Mouse (Mus musculus): ENCODE measurements around the gene Fut9. TPM values are rescaled to one million over a fixed set of nuclear protein-coding genes. Genes with fewer than 3 reads are reported as not detected.

Fut9 gene
- polyA plus RNA-seq, 1 experiment from 2014 or later: 15.9 TPM

DNA sequence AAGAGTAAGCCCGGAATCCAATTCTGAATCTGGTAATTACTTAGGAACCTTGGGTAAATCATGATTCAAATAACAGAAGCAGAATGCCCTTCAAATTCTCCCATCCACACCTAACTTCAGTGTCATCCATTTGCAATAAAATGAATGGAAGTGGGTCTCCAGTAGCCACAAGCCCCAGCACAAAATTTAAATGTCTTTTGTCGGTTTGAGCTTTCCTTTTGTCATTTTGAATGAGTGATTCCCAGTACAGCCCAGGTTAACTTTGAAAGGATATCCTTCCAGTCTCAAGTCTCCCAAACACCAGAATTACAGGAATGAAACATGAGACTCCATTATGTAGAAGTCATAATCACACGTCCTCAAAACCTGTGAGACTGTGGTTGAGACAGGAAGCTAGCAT is 3.9 kb downstream of the Fut9 start:
- 45% methylated on average over 3 of the region's 3 CpGs for WGBS
- no peaks in the 10 kb centered on the region for H3K9me3 ChIP-seq (ENCODE audit: control insufficient read depth, low read length)
- 0 out of 2 replicates have a peak, but pooled peaks cover 4% of the 10 kb centered on the region for H3K4me1 ChIP-seq (ENCODE audit: control insufficient read depth, insufficient read depth, low read length)
- H3K4me2 ChIP-seq (ENCODE audit: low read length): peak overlapping the region; percentile 15; the same call in 1 of the 2 replicates
- ATAC-seq (ENCODE audit: low FRiP score, low TSS enrichment) (no peak), DNase-seq (no peak)
- no peak overlapping the region for H3K27ac ChIP-seq (replicated peaks; ENCODE audit: low read depth, low read length)
- no peaks in the 10 kb centered on the region for H3K27me3 ChIP-seq (ENCODE audit: control insufficient read depth, insufficient read depth, low read length)
- no peak overlapping the region for H3K9ac ChIP-seq (replicated peaks; ENCODE audit: low read length)
- no peak overlapping the region for H3K4me3 ChIP-seq (replicated peaks; ENCODE audit: low read depth, low read length)
- no peaks in the 10 kb centered on the region for H3K36me3 ChIP-seq (ENCODE audit: control insufficient read depth, insufficient read depth, low read length)

DNA sequence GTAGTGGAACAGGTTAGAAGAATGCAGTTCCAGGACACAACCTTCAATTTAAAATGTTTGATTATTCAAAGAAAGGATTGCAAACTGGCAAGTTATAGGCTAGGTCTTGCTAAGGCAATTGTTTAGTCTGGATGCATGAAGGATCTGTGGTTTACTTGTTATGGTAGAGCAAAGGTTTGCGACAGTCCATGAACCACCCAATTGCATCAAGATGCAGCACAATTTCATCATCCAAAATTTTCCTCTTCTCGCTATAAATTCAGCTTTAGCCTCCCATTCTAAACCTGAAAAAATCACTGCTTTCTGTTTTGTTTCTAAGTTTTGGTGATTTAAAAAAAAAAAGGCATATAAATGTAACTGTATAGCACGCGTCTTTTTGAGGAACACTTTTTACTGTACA is 14.8 kb downstream of the Fut9 start:
- no peak for DNase-seq
- ATAC-seq (ENCODE audit: low FRiP score, low TSS enrichment): no peak
- Histone ChIP-seq H3K4me2 (ENCODE audit: low read length) (no peak overlapping the region), H3K9ac (replicated peaks; ENCODE audit: low read length) (no peak overlapping the region), H3K36me3 (ENCODE audit: control insufficient read depth, insufficient read depth, low read length) (no peaks in the 10 kb centered on the region), H3K27ac (replicated peaks; ENCODE audit: low read depth, low read length) (no peak overlapping the region), H3K4me3 (replicated peaks; ENCODE audit: low read depth, low read length) (no peak overlapping the region), H3K9me3 (ENCODE audit: control insufficient read depth, low read length) (no peaks in the 10 kb centered on the region), H3K4me1 (ENCODE audit: control insufficient read depth, insufficient read depth, low read length) (no peaks in the 10 kb centered on the region), H3K27me3 (ENCODE audit: control insufficient read depth, insufficient read depth, low read length) (no peaks in the 10 kb centered on the region)
- WGBS: 95% methylated on average over 4 of the region's 4 CpGs

DNA sequence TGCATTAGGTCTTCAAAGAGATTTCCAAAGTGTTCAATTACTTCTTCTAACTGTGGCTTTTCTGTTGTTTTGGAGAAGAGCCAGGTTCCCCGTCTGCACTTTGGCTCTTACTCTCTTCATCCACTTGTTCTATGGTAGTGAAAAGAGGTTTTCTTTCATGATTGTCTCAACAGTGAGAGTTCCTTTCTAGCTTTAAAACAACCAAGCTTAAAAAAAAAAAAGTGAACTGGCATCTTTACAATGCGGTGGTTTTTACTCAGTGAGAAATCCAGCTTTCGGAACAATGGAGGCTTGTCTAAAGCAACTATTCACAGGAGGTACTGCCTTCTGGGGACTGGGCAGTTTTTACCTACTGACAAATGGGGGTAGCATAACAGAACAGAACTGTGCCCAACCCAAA is 31.4 kb downstream of the Fut9 start:
- Histone ChIP-seq H3K27me3 (ENCODE audit: control insufficient read depth, insufficient read depth, low read length) (no peaks in the 10 kb centered on the region), H3K4me1 (ENCODE audit: control insufficient read depth, insufficient read depth, low read length) (no peaks in the 10 kb centered on the region), H3K9me3 (ENCODE audit: control insufficient read depth, low read length) (no peaks in the 10 kb centered on the region), H3K27ac (replicated peaks; ENCODE audit: low read depth, low read length) (no peak overlapping the region), H3K4me2 (ENCODE audit: low read length) (no peak overlapping the region), H3K36me3 (ENCODE audit: control insufficient read depth, insufficient read depth, low read length) (no peaks in the 10 kb centered on the region), H3K9ac (replicated peaks; ENCODE audit: low read length) (no peak overlapping the region), H3K4me3 (replicated peaks; ENCODE audit: low read depth, low read length) (no peak overlapping the region)
- peak; percentile 57 for DNase-seq
- 10% methylated on average over 3 of the region's 3 CpGs for WGBS
- peak; percentile 55; the same call in 1 of the 2 replicates for ATAC-seq (ENCODE audit: low FRiP score, low TSS enrichment)

DNA sequence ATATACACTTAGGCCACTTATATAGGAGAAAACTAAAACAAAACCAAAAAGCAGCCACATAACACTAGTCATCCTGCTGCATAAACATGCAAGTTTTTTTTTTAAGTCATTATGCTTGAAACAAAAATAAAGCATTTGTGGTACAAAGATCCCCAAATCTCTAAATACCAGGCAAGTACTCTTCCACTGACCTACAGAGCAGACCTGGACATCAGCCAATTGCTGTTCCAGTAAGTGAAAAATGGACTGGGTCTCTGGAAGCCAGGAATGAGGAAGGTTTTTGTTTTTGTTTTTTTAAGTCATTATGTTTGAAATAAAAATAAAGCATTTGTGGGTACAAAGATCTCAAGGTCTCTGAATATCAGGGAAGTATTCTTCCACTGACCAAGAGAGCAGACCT is 37.0 kb downstream of the Fut9 start:
- ATAC-seq (ENCODE audit: low FRiP score, low TSS enrichment) (no peak), DNase-seq (no peak)
- Histone ChIP-seq H3K4me1 (ENCODE audit: control insufficient read depth, insufficient read depth, low read length) (no peaks in the 10 kb centered on the region), H3K9ac (replicated peaks; ENCODE audit: low read length) (no peak overlapping the region), H3K4me3 (replicated peaks; ENCODE audit: low read depth, low read length) (no peak overlapping the region), H3K4me2 (ENCODE audit: low read length) (no peak overlapping the region), H3K36me3 (ENCODE audit: control insufficient read depth, insufficient read depth, low read length) (no peaks in the 10 kb centered on the region), H3K27me3 (ENCODE audit: control insufficient read depth, insufficient read depth, low read length) (no peaks in the 10 kb centered on the region), H3K27ac (replicated peaks; ENCODE audit: low read depth, low read length) (no peak overlapping the region), H3K9me3 (ENCODE audit: control insufficient read depth, low read length) (no peaks in the 10 kb centered on the region)

DNA sequence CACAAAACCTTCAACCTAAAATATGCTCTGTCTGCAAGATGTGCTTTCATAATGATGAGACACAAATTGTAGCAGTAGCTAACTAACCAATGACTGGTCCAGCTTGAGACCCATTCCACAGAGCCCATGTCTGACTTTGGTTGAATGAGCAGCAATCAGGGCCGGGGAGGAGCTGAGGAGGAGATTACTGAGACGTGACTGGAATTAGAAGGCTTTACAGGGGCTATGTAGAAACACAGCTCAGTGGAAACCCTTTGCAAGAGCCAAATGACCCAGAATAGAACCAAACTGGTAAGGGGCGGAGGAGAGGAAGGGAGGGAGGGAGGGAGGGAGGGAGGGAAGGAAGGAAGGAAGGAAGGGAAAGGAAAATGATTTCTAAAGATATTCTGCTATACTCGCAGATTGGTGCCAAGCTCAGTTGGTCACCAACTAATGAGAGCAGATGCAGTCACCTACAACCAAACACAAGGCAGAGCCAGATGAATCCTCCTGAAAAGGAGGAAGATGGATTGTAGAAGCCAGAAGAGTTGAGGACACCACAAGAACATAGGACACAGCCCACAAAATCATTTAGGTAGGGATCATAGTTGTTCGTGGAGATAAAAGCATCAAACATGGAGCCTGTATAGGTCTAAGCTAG is 42.0 kb downstream of the Fut9 start:
- H3K4me1 ChIP-seq (ENCODE audit: control insufficient read depth, insufficient read depth, low read length): no peaks in the 10 kb centered on the region
- no peak overlapping the region for H3K4me3 ChIP-seq (replicated peaks; ENCODE audit: low read depth, low read length)
- H3K4me2 ChIP-seq (ENCODE audit: low read length): no peak overlapping the region
- H3K27ac ChIP-seq (replicated peaks; ENCODE audit: low read depth, low read length): no peak overlapping the region
- no peaks in the 10 kb centered on the region for H3K27me3 ChIP-seq (ENCODE audit: control insufficient read depth, insufficient read depth, low read length)
- no peaks in the 10 kb centered on the region for H3K36me3 ChIP-seq (ENCODE audit: control insufficient read depth, insufficient read depth, low read length)
- H3K9ac ChIP-seq (replicated peaks; ENCODE audit: low read length): no peak overlapping the region
- DNase-seq (no peak), ATAC-seq (ENCODE audit: low FRiP score, low TSS enrichment) (no peak)
- no peaks in the 10 kb centered on the region for H3K9me3 ChIP-seq (ENCODE audit: control insufficient read depth, low read length)
- WGBS: 50% methylated on average over 5 of the region's 5 CpGs

DNA sequence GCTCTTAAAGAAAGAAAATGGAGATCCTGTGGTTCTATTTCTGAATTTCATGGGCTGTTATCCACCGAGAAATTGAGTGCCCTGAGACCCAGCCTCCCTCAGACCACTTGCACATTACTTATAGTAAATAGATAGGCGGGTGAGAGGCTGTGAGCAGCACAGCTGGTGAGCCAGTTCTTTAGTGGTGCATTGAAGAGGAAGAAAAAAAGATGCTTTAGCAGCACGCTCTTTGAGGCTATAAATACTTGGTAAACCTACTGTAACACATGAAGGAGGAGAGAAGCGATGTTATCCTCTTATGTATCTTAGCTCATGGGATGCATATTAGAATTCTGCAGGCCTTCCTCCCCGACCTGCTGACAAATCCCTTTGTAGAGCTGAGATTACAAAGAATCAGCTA is 58.5 kb downstream of the Fut9 start:
- 61% methylated on average over 5 of the region's 5 CpGs for WGBS
- no peak for DNase-seq

DNA sequence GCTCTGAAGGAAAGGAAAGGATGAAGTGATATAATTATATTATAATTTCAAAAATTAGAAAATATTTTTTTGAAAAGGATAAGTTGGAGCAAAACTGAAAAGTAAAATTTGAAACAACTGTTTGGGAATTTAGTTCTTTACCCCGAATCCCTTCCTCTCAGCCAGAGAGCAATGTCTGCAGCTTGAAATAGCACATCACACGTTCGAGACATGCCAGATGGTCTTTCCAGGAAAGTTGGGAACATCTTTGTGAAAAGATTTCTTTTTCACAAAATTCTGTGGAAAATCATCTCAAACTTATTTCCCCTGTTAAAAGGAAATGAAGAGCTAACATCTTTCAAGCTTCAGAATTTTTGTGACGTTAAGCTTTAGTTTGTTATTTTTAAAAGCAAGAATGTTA is 61.3 kb downstream of the Fut9 start:
- Histone ChIP-seq H3K4me3 (replicated peaks; ENCODE audit: low read depth, low read length) (no peak overlapping the region), H3K4me1 (ENCODE audit: control insufficient read depth, insufficient read depth, low read length) (no peaks in the 10 kb centered on the region), H3K4me2 (ENCODE audit: low read length) (no peak overlapping the region), H3K9me3 (ENCODE audit: control insufficient read depth, low read length) (no peaks in the 10 kb centered on the region), H3K36me3 (ENCODE audit: control insufficient read depth, insufficient read depth, low read length) (no peaks in the 10 kb centered on the region), H3K27ac (replicated peaks; ENCODE audit: low read depth, low read length) (no peak overlapping the region), H3K9ac (replicated peaks; ENCODE audit: low read length) (no peak overlapping the region), H3K27me3 (ENCODE audit: control insufficient read depth, insufficient read depth, low read length) (no peaks in the 10 kb centered on the region)
- DNase-seq: no peak
- 95% methylated on average over 4 of the region's 4 CpGs for WGBS
- no peak for ATAC-seq (ENCODE audit: low FRiP score, low TSS enrichment)

More for the DNA sequence above, 58.5 kb downstream of the Fut9 start:
- no peaks in the 10 kb centered on the region for H3K9me3 ChIP-seq (ENCODE audit: control insufficient read depth, low read length)
- ATAC-seq (ENCODE audit: low FRiP score, low TSS enrichment): no peak
- H3K4me3 ChIP-seq (replicated peaks; ENCODE audit: low read depth, low read length): no peak overlapping the region
- no peaks in the 10 kb centered on the region for H3K36me3 ChIP-seq (ENCODE audit: control insufficient read depth, insufficient read depth, low read length)
- H3K9ac ChIP-seq (replicated peaks; ENCODE audit: low read length): no peak overlapping the region
- H3K4me2 ChIP-seq (ENCODE audit: low read length): no peak overlapping the region
- H3K27me3 ChIP-seq (ENCODE audit: control insufficient read depth, insufficient read depth, low read length): no peaks in the 10 kb centered on the region
- H3K27ac ChIP-seq (replicated peaks; ENCODE audit: low read depth, low read length): no peak overlapping the region
- H3K4me1 ChIP-seq (ENCODE audit: control insufficient read depth, insufficient read depth, low read length): no peaks in the 10 kb centered on the region

DNA sequence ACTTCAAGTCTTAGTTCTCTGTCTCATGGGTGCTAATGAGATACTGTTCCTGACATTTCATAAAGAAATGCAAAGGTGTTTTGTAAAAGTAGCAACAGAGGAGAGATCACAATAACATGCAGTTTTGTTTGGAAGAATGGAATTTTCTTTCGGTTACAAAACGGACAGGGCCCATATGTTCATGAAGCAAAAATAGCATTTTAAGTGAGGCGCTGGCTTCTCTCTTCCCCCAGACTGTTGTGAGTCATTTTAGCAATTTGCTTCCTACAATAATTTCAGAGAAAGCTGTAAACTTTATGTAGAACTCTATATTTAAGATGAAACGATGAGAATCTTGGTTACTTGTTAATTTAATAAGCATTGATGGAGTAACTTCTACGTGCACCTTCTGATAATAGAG is 78.5 kb downstream of the Fut9 start:
- Histone ChIP-seq H3K4me3 (replicated peaks; ENCODE audit: low read depth, low read length) (no peak overlapping the region), H3K27me3 (ENCODE audit: control insufficient read depth, insufficient read depth, low read length) (no peaks in the 10 kb centered on the region), H3K4me1 (ENCODE audit: control insufficient read depth, insufficient read depth, low read length) (no peaks in the 10 kb centered on the region), H3K27ac (replicated peaks; ENCODE audit: low read depth, low read length) (no peak overlapping the region), H3K9ac (replicated peaks; ENCODE audit: low read length) (no peak overlapping the region), H3K36me3 (ENCODE audit: control insufficient read depth, insufficient read depth, low read length) (no peaks in the 10 kb centered on the region), H3K9me3 (ENCODE audit: control insufficient read depth, low read length) (no peaks in the 10 kb centered on the region), H3K4me2 (ENCODE audit: low read length) (no peak overlapping the region)
- 93% methylated on average over 5 of the region's 5 CpGs for WGBS
- DNase-seq (no peak), ATAC-seq (ENCODE audit: low FRiP score, low TSS enrichment) (no peak)

DNA sequence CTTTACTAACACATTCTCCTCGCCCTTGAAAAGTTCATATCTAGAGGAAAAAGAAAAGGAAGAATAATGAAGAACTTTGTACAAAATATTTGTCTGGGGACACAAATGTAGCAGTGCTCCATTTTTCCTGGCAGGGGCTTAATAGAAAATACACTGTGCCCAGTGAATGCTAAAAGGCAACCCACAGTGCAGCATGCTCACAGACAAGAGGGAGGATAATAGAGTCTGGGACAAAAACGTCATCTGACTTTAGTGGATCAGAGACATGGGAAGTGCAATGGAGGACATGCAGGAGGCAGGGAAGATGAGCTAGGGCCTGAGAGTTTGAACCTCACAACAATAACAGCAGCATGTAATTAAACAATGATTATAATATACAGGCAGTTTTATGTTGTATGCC is 86.1 kb downstream of the Fut9 start:
- 53% methylated on average over 2 of the region's 2 CpGs for WGBS
- Histone ChIP-seq H3K4me3 (replicated peaks; ENCODE audit: low read depth, low read length) (no peak overlapping the region), H3K9me3 (ENCODE audit: control insufficient read depth, low read length) (no peaks in the 10 kb centered on the region), H3K9ac (replicated peaks; ENCODE audit: low read length) (no peak overlapping the region), H3K27me3 (ENCODE audit: control insufficient read depth, insufficient read depth, low read length) (no peaks in the 10 kb centered on the region), H3K36me3 (ENCODE audit: control insufficient read depth, insufficient read depth, low read length) (no peaks in the 10 kb centered on the region), H3K4me2 (ENCODE audit: low read length) (no peak overlapping the region), H3K27ac (replicated peaks; ENCODE audit: low read depth, low read length) (no peak overlapping the region), H3K4me1 (ENCODE audit: control insufficient read depth, insufficient read depth, low read length) (no peaks in the 10 kb centered on the region)
- no peak for DNase-seq
- no peak for ATAC-seq (ENCODE audit: low FRiP score, low TSS enrichment)

Data from midbrain, embryonic 14.5 days (tissue).